Mouse (Mus musculus) hindlimb bud, embryonic 11.5 days (tissue): ENCODE data around the gene Cdh18.

ENCODE experiments used
- DNase-seq: peaks from one replicate; pipeline ENCODE4 v3.0.0-alpha.2; 2012; ENCODE audit warnings: low read depth, low spot score; ENCODE audit errors: extremely low spot score

Cdh18 gene

GRCm38 (mm10) chr15:23430021-23430420, 881.2 kb downstream of the Cdh18 start:
- DNase-seq: no peak

DNA sequence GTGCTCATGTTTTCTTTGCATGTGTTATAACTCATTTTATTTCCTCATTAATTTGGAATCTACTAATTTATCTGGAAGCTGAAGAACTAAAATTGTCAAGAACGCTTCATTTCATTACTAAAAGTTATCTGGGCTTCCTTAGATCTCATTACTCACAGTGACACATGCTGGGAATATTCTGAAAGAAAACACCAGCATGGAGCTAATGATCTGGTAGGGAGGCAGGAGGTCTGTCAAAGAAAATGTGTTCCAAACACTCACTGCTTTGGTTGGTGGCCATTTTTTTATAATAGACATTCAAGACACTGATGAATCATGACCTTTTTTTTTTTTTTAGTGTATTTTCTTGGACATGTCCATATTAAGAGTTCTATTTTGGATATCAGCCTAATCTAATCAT, 899.7 kb downstream of the Cdh18 start:
- DNase-seq: no peak

DNA sequence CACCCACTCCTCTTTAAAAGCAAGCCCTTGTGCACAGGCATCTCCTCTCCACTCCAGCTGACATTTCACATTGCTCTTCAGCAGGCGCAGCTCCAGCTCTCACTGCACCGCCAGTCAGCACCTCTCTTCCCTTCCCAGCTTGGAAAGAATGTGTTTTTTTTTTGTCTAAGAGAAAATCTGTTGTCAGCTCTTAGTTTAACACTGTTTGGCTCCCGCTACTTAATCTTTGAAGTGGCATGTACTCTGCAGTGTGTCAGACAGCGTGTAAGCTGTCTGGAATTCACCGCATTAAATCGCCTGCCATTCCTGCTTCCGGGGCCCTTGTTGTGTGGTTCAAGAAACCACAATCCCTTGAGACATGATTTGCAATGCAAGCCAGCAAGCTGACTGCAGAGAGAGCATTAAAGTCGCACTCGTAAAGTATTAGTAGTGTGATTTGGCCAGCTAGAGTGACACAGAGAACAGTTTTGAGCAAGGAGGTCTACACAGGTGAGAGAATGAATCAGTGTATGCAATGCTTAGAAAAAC, 903.3 kb downstream of the Cdh18 start:
- no peak for DNase-seq

- DNase-seq: no peak
These were observed 904.5 kb downstream of the Cdh18 start for GRCm38 (mm10) chr15:23453331-23453730.

- no peak for DNase-seq
These were observed 906.5 kb downstream of the Cdh18 start for GRCm38 (mm10) chr15:23455344-23455743.

- no peak for DNase-seq
These were observed 908.6 kb downstream of the Cdh18 start for GRCm38 (mm10) chr15:23457401-23457800.

DNA sequence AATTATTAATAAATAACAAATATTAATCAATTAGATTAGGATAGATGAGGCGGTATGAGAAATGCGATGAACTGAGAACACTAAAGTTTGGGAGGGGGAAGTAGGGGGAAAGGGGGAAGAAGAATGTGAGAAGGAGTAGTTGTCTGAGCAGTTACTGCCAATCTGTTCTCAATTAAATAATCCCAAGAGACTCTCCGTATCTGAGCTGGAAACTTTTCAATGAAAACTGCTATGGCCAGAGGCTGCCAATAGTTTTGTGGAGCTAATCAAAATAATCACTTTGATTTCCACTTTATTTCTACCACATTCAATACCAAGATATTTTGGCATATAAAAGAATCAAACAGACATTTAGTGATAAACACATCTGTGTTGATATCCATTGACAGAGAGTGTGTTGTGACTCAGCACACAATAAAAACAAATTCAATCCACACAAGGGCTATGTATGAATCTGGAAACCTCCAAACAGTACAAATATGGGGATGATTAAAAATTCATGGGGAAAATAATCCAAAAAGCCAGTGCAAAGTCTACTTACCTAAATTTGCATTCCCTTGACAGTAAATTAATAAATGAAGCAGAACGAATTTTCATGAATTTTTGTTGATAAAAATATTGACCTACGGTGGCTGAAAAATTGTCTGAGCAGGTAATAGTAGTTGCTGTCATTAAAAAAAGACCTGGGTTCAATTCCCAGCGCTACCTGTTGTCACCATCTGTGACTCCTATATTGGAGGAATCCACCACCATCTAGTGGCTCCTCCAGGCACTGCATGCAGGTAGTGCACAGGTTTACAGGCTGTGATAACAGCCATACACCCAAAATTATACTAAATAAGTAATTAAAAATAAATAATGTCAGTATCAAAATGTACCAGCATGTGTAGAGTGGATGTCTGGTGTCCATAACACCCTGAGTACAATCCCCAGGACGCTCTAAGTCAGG, 922.0 kb downstream of the Cdh18 start:
- DNase-seq: no peak

- DNase-seq: no peak
These were observed 937.5 kb downstream of the Cdh18 start for GRCm38 (mm10) chr15:23486306-23486705.

DNA sequence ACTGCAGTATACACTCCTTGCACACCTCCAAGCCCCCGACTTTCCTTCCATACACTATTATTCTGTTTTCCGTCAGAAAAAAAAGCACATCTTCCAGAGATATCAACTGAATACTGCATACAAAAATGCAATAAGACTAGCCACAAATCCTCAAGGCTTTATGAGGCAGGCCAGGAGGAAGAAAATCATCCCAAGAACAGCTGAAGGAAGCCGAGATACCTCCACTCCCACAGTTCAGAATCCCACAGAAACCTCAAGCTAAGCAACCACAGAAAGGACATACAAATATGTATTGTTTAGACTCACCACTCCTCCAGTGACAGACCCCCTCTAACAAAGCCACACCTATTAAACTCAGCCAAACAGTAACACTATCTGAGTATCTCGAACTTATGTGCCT, 957.7 kb downstream of the Cdh18 start:
- no peak for DNase-seq

DNA sequence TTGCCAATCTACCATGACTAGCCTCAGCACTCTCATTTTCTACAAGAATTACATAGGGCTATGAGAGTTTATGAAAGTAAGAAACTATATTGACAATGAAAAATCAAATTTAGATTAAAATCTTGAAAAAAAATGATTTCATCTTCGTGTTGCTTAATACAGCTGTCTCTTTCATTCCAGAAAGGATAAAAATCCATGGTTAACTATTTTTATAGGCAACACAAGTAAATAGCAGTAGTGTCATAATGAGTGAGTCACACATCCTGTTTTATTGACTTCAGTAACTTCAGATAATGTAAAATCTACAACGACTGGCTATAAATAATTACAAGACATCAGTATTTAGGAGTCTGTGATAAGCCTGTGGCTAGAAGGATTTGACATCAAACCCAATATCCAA, 960.9 kb downstream of the Cdh18 start:
- DNase-seq: no peak

DNA sequence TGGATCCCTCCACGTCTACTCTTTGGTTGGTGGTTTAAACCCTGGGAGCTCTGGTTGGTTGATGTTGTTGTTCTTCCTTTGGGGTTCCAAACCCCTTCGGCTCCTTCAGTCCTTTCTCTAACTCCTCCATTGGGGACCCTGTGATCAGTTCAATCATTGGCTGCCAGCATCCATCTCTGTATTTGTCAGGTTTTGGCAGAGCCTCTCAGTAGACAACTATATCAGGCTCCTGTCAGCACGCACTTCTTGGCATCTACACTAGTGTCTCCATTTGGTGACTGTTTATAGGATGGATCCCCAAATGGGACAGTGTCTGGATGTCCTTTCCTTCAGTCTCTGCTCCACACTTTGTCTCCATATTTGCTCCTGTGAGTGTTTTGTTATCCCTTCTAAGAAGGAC, 967.0 kb downstream of the Cdh18 start:
- DNase-seq: no peak

- DNase-seq: no peak
These were observed 969.3 kb downstream of the Cdh18 start for GRCm38 (mm10) chr15:23518079-23518478.
